Mouse (Mus musculus): ENCODE data around the gene Eipr1.
A peak's percentile ranks its signal among the peaks of the same experiment; 100 is the strongest.
"Not testable (repeated sequence)": the region's sequence is repeated elsewhere in the genome, so short reads cannot be mapped to it uniquely, and the experiment has no call there.

The Eipr1 gene

GRCm38 (mm10) chr12:28887712-28888111 is 136.1 kb downstream of the Eipr1 start:
- no peak for DNase-seq (ENCODE audit: inconsistent ontology term)

- DNase-seq (ENCODE audit: inconsistent ontology term) = no peak
These were observed 137.6 kb downstream of the Eipr1 start for GRCm38 (mm10) chr12:28889068-28889674.

GRCm38 (mm10) chr12:28891523-28891922 is 139.9 kb downstream of the Eipr1 start:
- no peak for DNase-seq (ENCODE audit: inconsistent ontology term)

- no peak for DNase-seq (ENCODE audit: inconsistent ontology term)
These were observed 145.0 kb downstream of the Eipr1 start for GRCm38 (mm10) chr12:28896577-28896976.

- no peak for DNase-seq (ENCODE audit: inconsistent ontology term)
These were observed 146.7 kb downstream of the Eipr1 start for GRCm38 (mm10) chr12:28898307-28898706.

GRCm38 (mm10) chr12:28899696-28900095 is 148.1 kb downstream of the Eipr1 start:
- no peak for DNase-seq (ENCODE audit: inconsistent ontology term)

GRCm38 (mm10) chr12:28900341-28900740 is 148.7 kb downstream of the Eipr1 start:
- DNase-seq (ENCODE audit: inconsistent ontology term) = no peak

GRCm38 (mm10) chr12:28902132-28902531 is 150.5 kb downstream of the Eipr1 start:
- no peak for DNase-seq (ENCODE audit: inconsistent ontology term)

GRCm38 (mm10) chr12:28903082-28903481 is 151.5 kb downstream of the Eipr1 start:
- no peak for DNase-seq (ENCODE audit: inconsistent ontology term)

- no peak for DNase-seq (ENCODE audit: inconsistent ontology term)
These were observed 153.9 kb downstream of the Eipr1 start for GRCm38 (mm10) chr12:28905486-28905885.

GRCm38 (mm10) chr12:28906016-28906415 is 154.4 kb downstream of the Eipr1 start:
- no peak for DNase-seq (ENCODE audit: inconsistent ontology term)

GRCm38 (mm10) chr12:28906809-28907297 is 155.2 kb downstream of the Eipr1 start:
- DNase-seq (ENCODE audit: inconsistent ontology term) = peak; percentile 31

GRCm38 (mm10) chr12:28907814-28908213 is 156.2 kb downstream of the Eipr1 start:
- DNase-seq (ENCODE audit: inconsistent ontology term) = no peak

GRCm38 (mm10) chr12:28909851-28910250 is 158.2 kb downstream of the Eipr1 start:
- no peak for DNase-seq (ENCODE audit: inconsistent ontology term)

- no peak for DNase-seq (ENCODE audit: inconsistent ontology term)
These were observed 159.0 kb downstream of the Eipr1 start for GRCm38 (mm10) chr12:28910568-28910967.

- no peak for DNase-seq (ENCODE audit: inconsistent ontology term)
These were observed 160.8 kb downstream of the Eipr1 start for GRCm38 (mm10) chr12:28912351-28912936.

- DNase-seq (ENCODE audit: inconsistent ontology term) = no peak
These were observed 161.5 kb downstream of the Eipr1 start for GRCm38 (mm10) chr12:28913099-28913498.

GRCm38 (mm10) chr12:28914056-28914455 is 162.5 kb downstream of the Eipr1 start:
- DNase-seq (ENCODE audit: inconsistent ontology term) = not testable (repeated sequence)
